Mouse (Mus musculus) c-Kit-positive CD71-positive TER-119-positive erythroid progenitor cells, embryonic 14.5 days (primary cell): ENCODE results near the gene Stk32b.

Source experiments
- DNase-seq: peaks from one replicate; pipeline ENCODE4 v3.0.0-alpha.2; 2013; ENCODE audit warnings: low spot score

Stk32b gene

GRCm38 (mm10) chr5:37512479-37512878 lies 204.5 kb downstream of the Stk32b start:
- DNase-seq = no peak

- no peak for DNase-seq
Observed at GRCm38 (mm10) chr5:37506880-37507519, 210.0 kb downstream of the Stk32b start.

GRCm38 (mm10) chr5:37494984-37495476 lies 221.9 kb downstream of the Stk32b start:
- DNase-seq = no peak

DNA sequence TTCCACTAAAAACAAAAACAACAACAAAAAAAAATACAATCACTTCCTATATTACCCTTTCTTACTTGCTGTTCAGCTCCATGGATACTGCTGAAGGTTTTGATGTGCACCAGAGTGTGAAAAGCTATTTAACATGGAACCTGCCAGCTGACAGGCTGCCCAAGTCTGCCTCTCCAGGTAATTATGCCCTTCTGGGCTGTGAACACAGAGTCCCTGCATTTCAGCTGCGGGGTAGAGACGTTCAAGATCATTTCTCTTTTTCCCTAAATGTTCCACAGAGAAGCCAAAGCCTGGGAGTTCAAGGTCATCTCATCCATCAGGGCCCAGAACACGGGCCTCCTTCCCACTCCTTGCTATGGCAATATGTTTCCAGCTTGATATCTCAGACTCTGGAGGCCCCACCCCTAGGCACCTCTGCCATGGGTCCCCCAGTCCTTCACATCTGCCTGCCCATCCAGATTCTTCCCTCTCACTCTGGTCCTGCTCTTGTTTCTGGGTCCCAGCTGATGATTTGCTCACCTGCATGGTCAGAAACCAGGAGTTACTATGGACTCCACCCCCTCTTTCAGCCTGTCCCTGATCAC lies 244.9 kb downstream of the Stk32b start:
- no peak for DNase-seq

- no peak for DNase-seq
Observed at GRCm38 (mm10) chr5:37471584-37471983, 245.4 kb downstream of the Stk32b start.

DNA sequence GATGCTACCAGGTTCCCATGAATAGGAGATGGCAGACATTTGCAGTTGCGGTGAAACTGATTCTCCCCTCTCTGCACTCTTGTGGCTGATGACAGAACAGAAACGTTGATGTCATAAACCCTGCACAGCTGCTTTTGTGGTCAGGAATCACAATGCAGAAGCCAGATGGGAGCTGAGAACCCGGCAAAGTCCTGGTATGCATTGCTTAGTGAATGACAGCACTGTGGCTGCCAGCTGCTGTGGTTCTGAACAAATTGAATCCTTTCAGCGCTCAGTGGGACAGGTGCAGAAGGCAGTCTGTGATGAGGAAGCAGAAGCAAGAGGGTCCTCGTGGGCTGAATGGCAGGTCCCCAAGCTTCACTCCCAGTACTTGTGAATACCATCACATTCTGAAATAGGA lies 247.9 kb downstream of the Stk32b start:
- no peak for DNase-seq

DNA sequence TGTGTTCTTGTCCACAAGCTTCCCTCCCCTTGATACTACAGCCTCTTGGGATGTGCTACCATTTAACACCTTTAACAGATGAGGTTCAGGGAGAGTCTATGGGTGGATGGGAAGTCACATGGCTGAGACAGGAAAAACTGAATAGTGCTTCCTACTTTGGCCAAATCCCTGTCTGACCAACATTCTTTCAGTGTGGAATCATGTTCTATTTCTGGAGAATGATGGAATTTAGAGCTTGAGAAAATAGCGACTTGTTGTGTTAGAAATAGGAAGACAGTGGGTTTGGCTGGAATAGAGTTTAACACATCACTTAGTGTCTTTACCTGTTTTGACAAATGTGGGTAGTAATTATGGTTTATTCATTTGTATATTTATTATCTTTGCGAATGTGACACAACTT lies 249.3 kb downstream of the Stk32b start:
- no peak for DNase-seq

- no peak for DNase-seq
Observed at GRCm38 (mm10) chr5:37465461-37465860, 251.5 kb downstream of the Stk32b start.

- no peak for DNase-seq
Observed at GRCm38 (mm10) chr5:37458236-37458635, 258.7 kb downstream of the Stk32b start.

DNA sequence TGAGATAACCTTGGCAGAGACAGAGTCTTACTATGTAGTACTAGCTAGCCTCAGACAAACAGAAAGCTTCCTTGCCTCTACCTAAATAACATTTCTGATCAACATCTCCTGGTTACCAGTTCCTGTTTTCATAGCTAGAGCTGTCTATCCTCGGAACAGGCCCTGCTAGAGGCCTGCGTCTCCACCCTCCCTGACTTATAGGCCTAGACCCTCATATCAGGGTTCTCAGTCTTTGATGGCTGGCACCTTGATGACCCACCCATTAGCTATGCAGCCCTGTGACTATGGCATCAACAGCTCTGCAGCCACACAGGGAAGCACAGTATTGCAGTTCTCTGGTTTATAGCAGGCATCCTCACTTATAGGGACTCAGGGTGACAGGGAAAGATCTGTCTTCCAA lies 259.1 kb downstream of the Stk32b start:
- peak; percentile 23 for DNase-seq

GRCm38 (mm10) chr5:37457191-37457590 lies 259.8 kb downstream of the Stk32b start:
- peak; percentile 49 for DNase-seq

GRCm38 (mm10) chr5:37456590-37456989 lies 260.4 kb downstream of the Stk32b start:
- DNase-seq = peak; percentile 44

- no peak for DNase-seq
Observed at GRCm38 (mm10) chr5:37447546-37447945, 269.4 kb downstream of the Stk32b start.

DNA sequence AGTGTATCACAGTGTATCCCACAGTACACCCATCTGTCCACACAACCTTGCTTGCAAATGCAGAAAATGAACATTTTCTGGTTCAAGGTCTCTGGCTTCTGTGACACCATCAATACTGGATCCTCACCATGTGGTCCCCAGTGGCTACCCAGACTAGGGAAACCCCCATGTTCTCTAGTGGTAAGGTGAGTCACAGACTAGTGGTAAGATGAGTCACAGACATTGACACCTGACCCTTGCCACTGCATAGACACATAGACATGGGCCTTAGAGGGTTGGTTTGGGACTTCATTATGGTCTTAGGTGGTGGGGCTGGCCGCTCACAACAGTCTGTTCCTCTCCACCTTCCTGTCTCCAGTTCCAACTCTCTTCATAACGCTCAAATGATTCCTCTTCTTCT lies 274.2 kb downstream of the Stk32b start:
- DNase-seq = no peak

- DNase-seq = no peak
Observed at GRCm38 (mm10) chr5:37435417-37435816, 281.6 kb downstream of the Stk32b start.

DNA sequence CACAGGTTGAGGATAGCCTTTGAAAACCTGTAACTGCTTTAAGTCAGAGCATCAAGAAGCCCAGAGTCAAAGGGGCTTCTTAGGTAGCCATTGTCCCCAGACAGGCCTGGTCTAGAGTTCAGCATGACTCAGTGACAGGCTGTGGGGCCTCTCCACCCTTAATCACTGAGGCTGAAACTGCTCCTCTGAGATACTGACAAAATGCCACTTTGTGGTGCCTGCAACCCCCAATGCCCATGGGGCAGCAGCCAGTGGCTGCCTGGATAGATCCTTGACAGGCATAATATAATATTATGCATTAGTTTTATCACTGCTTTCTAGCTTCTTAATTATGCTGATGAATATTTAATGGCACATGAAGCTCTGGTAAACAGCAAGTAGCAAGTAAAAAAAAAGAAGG lies 289.8 kb downstream of the Stk32b start:
- DNase-seq = no peak

DNA sequence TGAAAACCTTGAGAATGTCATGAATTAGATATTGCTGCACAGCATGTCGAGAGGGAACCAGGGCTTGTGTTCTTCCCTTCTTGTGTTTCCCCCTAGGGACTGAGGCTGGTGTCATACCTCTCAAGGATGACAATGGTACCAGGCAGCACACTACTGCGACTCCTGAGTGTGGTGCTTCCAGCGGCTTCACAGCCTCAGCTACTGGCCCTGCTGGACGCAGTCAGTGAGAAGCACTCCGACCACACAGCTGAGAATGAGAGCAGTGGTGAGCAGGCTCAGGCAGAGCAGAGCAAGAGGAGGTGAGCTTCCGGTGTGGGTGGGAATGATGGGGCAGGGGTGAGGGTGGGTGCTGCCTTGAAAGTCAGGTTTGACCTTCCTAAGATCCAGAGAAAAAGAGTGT lies 297.9 kb downstream of the Stk32b start:
- no peak for DNase-seq
